Mouse (Mus musculus) embryonic facial prominence, embryonic 14.5 days (tissue): ENCODE measurements at regions not wholly inside any gene's neighbourhood (a gene's known extent, or its start where the extent isn't known, plus 50 kb on each side); places are given as distances from the start of the nearest gene placed in this dataset.

Source experiments
- ATAC-seq: fragments of 200-750 bp; cut with Nextera tagmentation; 2 replicates; pipeline ENCODE4 v1.8.0; 2017; ENCODE audit warnings: low read depth, moderate number of reproducible peaks, moderate TSS enrichment
- DNase-seq: peaks from one replicate; pipeline ENCODE4 v3.0.0-alpha.2; 2015; ENCODE audit warnings: low spot score
- H3K27ac ChIP-seq: fragments of 300-500 bp; sonication (generic); replicated peaks from 2 replicates; pipeline ENCODE4 v1.5.1; 2014; ENCODE audit warnings: low read depth, mild to moderate bottlenecking, low read length, moderate library complexity
- H3K27me3 ChIP-seq: fragments of 300-500 bp; sonication (generic); replicated peaks from 2 replicates; pipeline ENCODE4 v1.6.1; 2014; ENCODE audit warnings: low read length; ENCODE audit not compliant: control insufficient read depth, insufficient read depth
- H3K36me3 ChIP-seq: fragments of 300-500 bp; sonication (generic); 2 replicates; pipeline ENCODE4 v1.6.1; 2014; ENCODE audit warnings: low read length, mixed read lengths; ENCODE audit not compliant: control insufficient read depth, insufficient read depth
- H3K4me1 ChIP-seq: fragments of 300-500 bp; sonication (generic); 2 replicates; pipeline ENCODE4 v1.6.1; 2014; ENCODE audit warnings: antibody characterized with exemption, low read length; ENCODE audit not compliant: control insufficient read depth, insufficient read depth
- H3K4me2 ChIP-seq: fragments of 300-500 bp; sonication (generic); 2 replicates; pipeline ENCODE4 v1.6.1; 2014; ENCODE audit warnings: low read depth, mild to moderate bottlenecking, low read length, moderate library complexity, mixed read lengths
- H3K4me3 ChIP-seq: fragments of 300-500 bp; sonication (generic); 2 replicates; pipeline ENCODE4 v1.5.1; 2014; ENCODE audit warnings: low read depth, mild to moderate bottlenecking, low read length
- H3K9ac ChIP-seq: fragments of 300-500 bp; sonication (generic); 2 replicates; pipeline ENCODE4 v1.6.1; 2014; ENCODE audit warnings: low read depth, mild to moderate bottlenecking, low read length, moderate library complexity, mixed read lengths
- H3K9me3 ChIP-seq: fragments of 300-500 bp; sonication (generic); 2 replicates; pipeline ENCODE4 v1.6.1; 2016; ENCODE audit warnings: low read length; ENCODE audit not compliant: control insufficient read depth
- WGBS: fragments of 180-500 bp; shearing (Covaris S2); extraction: QIAGEN DNeasy Blood & Tissue Kit; methylation state at CpG from one replicate; pipeline ENCODE4 v1.1.7; 2014; 5-methylcytosine and 5-hydroxymethylcytosine counted together

GRCm38 (mm10) chr3:54630254-54630653 is 62.4 kb upstream of the Supt20 start:
- Histone ChIP-seq H3K9me3 (peaks cover 22% of the 10 kb centered on the region), H3K4me3 (no peak overlapping the region), H3K4me2 (no peak overlapping the region), H3K9ac (no peak overlapping the region), H3K27me3 (no peaks in the 10 kb centered on the region), H3K4me1 (no peaks in the 10 kb centered on the region), H3K36me3 (no peaks in the 10 kb centered on the region), H3K27ac (no peak overlapping the region)
- WGBS, result 74% methylated on average over 7 of the region's 7 CpGs
- DNase-seq (no peak), ATAC-seq (no peak)

DNA sequence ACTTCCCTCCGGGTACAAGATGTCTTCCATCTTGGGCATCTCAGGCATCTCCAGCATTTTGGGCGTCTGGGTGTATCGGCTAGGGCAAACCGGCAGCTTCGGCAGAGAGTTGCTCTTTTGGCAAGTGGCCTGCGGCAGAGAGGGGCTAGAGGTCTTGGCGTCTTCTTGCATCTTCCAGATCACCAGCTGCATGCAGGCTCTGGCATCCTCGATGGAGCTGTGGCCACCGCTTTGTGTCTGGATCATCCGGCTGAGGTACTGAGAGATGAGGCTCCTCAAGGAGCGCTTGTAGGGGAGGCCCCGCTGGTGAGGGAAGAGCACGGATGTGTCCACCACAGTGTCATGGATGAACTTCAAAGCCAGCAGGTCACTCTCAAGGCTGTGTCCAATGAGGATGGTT is 59.9 kb upstream of the Supt20 start:
- ATAC-seq (no peak), DNase-seq (no peak)

DNA sequence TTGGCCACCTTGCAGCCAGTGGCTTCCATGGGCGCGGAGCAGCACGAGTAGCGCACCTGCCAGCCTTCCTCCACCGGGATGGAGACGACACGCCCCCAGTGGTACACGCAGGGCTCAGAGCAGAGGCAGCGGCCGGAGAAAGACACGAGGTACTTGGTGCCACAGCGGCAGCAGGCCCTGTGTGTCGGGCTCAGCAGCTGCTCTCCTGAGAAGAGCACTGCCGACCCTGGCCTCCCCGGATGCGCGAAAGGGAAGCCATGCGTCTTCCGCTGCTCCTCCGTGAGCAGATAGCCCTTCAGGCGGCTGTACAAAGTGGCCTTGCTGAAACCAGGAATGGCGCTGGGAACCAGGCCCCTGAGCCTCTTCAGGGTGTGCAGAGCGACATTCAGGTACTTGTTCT is 59.2 kb upstream of the Supt20 start:
- H3K27ac ChIP-seq, result no peak overlapping the region

More for the DNA sequence above, 59.9 kb upstream of the Supt20 start:
- Histone ChIP-seq H3K36me3 (no peaks in the 10 kb centered on the region), H3K4me2 (no peak overlapping the region), H3K4me1 (no peaks in the 10 kb centered on the region), H3K9ac (no peak overlapping the region), H3K9me3 (peaks cover 22% of the 10 kb centered on the region), H3K27me3 (no peaks in the 10 kb centered on the region), H3K4me3 (no peak overlapping the region), H3K27ac (no peak overlapping the region)
- over 99% methylated on average over 13 of the region's 13 CpGs for WGBS

GRCm38 (mm10) chr3:54634456-54634855 is 58.2 kb upstream of the Supt20 start:
- no peaks in the 10 kb centered on the region for H3K27me3 ChIP-seq
- H3K9ac ChIP-seq, result no peak overlapping the region
- 93% methylated on average over 10 of the region's 10 CpGs for WGBS
- DNase-seq (no peak), ATAC-seq (no peak)
- no peaks in the 10 kb centered on the region for H3K36me3 ChIP-seq
- H3K4me2 ChIP-seq, result no peak overlapping the region
- no peaks in the 10 kb centered on the region for H3K4me1 ChIP-seq
- H3K4me3 ChIP-seq, result no peak overlapping the region
- H3K27ac ChIP-seq, result no peak overlapping the region
- peaks cover 22% of the 10 kb centered on the region for H3K9me3 ChIP-seq

More for the DNA sequence above, 59.2 kb upstream of the Supt20 start:
- Histone ChIP-seq H3K36me3 (no peaks in the 10 kb centered on the region), H3K9me3 (peaks cover 22% of the 10 kb centered on the region), H3K4me3 (no peak overlapping the region), H3K27me3 (no peaks in the 10 kb centered on the region), H3K4me1 (no peaks in the 10 kb centered on the region), H3K9ac (no peak overlapping the region), H3K4me2 (no peak overlapping the region)
- no peak for DNase-seq
- 92% methylated on average over 23 of the region's 23 CpGs for WGBS
- ATAC-seq, result no peak
